Mouse (Mus musculus) T-cell, adult 2 months (primary cell): Measurements from ENCODE around the gene Snrpe.

ENCODE experiments used
- DNase-seq: peaks from one replicate; pipeline ENCODE4 v3.0.0; 2022; ENCODE audit warnings: low spot score

Gene Snrpe

DNA sequence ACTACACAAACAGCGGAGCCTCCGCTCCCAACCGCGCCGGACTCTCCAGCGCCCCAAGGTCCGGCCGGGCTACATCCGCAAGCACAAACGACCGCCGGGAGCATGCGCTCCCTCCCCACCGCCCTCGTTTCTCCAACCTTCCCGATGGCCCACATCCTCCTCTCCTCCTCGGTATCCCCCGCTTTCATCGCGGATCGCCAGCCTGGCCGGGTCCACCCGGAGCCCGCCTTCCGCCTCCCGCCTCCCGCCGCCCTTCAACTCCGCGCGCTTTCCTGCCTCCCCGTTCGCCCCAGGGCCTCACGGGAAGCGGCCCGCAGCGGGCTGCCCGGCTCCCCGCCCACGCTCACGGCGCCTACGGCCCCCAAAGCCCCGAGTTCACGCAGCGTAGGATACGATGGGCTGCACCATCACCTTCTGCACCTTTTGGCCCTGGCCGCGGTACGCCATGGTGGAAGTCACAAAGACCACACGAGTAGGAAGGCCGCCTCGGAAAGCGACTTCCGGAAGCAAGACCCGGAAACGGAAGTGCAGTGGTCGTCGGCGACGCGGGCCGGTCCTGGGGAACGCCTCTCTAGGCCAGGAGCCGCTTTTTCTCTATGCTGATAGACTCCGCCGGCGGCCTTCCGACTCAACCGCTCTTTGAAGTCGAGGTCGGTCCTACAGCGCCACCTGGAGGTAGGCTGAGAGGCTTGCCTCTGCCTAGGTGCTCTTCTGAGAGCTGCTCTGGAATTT is at the start of gene Snrpe:
TSS of gene Snrpe (minus strand) at position 521 of the 732 bp plus-strand sequence.
- peak; percentile 96 for DNase-seq

DNA sequence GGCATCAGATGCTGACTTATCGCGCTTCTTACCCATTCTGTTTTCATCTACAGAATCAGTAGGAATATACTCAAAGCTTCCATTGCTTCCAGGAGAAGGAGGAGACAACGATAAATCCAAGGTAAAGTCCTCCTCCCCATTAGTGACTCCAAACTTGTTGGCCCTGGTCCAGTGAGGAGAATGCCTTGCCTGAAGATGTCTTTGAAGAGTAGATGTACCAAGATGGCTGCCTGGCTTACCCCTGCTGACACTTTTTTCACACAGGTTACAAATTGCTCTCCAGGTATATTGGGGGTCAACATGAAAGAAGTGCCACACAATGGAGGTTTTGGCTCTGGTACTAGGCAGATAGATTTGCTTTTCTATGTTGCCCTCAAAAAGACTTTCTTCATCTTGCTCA is 48.8 kb upstream of the Snrpe start:
- no peak for DNase-seq

DNA sequence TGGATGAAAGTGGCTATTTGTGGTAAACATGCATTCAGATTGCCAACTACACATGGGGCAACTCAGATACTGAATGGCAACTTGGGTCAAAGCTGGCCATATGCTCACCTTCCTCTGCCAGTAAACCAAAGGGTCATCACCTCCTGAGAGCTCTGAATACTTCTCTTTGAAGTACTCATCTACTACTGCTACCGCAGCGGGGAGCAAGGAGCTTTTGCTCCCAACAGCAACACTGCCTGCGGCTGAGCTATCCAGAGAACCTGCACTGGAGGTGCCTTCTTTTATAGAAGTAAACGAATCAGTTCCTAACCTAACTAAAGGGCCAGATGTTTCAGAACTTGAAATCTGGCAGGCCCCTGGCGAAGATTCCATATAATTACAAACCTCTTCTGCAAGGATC is 46.7 kb upstream of the Snrpe start:
- no peak for DNase-seq

DNA sequence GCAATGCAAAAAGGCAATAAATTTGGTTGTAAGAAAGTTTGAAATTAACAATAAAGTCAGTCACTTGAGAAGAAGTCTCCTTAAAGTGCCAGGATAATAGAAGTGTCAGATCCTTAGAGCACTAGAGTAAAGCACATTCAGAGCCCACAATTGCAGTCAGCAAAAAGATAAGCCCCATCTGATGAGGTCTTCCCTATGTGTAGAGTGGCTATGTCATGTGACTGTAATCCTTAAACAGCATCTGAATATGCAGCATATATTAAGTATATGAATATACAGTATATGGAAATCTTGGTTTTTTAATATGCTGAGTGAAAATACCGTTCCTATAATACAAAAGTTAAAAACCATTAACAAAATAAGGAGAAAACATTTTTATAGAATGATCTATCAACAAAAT is 42.9 kb upstream of the Snrpe start:
- DNase-seq, result no peak

DNA sequence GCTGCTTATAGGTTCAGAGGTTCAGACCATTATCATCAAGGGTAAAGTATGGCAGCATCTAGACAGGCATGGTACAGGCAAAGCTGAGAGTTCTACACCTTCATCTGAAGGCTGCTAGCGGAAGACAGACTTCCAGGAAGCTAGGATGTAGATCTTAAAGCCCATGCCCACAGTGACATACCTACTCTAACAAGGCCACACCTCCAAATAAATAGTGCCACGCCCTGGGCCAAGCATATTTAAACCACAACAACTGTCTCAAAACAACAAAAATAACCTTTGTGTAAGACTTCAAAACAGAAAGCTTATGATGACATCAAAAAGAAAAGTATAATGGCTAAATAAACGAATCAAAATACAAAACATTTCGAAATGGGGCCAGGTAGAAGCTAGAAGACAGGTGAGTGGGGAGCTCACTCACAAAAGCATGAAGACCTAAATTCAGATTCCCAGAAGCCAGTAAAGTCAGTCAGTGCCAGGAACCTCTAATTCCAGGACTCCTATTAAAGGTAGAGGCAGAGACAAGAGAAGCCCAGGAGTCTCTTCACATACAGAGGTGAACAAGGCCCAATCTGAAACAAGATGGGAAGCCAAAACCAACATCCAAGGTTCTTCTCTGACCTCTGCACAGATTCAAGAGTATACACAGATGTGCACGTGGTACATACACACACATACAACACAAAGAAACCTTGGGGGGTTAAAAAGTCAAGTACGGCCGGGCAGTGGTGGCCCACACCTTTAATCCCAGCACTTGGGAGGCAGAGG is 40.4 kb upstream of the Snrpe start:
- DNase-seq, result no peak

DNA sequence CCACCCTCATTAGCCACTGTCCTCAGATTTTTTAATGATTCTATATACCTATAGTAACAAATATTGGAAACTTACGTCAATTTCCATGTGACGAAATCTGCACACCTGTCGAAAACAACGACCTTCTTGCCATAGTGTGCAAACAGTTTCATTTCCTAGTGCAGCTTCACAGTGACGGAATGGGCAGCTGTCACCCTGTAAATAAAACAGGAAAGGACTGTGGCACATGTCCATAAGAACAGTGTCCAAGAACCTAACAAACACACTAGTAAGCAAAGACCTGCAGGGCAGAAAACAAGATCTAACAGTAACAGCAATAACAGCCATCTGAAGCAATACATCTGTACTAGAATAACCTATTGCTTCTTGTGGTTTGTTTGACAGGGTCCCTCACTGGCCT is 35.6 kb upstream of the Snrpe start:
- no peak for DNase-seq

DNA sequence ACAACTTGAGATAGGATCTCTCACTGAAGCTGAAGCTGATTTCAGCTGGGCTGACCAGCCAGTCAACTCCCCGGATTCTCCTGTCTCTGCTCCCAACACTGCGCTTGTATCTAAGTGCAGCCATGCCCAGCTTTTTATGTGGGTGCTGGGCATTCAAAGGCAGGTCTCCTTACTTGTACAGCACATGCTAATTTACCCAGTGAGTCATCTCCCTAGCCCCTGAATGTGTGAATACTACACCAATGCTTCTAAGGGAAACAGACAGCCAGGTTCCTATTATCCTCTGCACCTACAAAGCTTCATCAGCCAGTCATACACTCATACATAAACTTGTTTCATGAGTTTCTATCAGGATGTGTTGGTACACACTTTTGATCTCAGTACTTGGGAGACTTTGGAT is 31.1 kb upstream of the Snrpe start:
- DNase-seq, result no peak

DNA sequence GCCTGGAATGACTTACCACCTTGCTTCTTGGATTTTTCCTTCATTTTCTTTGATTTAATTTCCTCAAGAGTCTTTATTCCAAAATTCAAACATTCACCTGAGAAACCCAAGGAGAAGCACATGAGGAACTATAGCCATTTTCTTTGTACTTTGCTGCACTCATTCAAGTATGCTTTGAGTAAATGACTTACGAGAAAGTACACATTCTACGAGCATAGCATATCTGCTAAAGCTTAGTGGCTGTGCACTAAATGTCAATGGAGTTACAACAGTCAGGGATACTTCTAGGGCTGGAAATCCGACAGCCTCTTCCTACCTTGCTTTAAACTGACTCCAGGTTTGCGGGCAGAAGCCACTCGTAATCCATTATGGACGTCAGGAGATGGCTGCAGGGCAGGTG is 28.4 kb upstream of the Snrpe start:
- no peak for DNase-seq

DNA sequence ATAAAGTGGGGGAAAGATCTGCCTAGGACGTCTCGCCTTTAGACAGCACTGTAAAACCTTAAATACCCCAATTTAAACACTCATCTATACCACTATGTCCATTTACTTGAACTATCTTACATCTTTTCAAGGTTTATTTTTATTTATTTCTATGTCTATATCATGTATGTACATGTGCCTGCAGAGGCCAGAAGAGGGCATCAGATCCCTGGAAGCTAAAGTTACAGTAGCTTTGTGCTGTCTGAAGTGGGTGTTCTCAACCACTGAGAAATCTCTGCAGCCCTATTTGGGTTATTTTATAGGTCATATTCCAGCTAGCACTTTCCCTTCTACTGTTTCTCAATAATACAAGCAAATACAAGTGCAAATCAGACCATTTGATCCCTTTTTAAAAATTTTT is 22.1 kb upstream of the Snrpe start:
- DNase-seq, result no peak

DNA sequence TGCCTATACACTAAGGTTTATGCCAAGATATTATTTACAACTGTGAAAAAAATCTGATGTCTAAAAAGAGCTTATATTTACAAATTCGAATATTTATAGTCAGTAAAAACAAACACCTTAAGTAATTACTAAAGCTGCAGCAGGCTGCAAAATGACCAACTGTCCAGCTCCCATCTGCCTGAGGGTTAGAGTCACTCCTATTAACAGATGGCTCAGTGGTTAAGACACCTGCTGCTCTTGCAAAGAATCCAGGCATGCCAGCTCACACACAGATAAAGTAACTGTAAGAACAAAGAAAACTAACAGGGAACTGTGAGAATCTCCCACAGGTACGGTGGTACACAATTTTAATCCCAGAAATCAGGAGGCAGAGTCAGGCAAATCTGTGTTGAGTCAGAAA is 15.0 kb upstream of the Snrpe start:
- no peak for DNase-seq

DNA sequence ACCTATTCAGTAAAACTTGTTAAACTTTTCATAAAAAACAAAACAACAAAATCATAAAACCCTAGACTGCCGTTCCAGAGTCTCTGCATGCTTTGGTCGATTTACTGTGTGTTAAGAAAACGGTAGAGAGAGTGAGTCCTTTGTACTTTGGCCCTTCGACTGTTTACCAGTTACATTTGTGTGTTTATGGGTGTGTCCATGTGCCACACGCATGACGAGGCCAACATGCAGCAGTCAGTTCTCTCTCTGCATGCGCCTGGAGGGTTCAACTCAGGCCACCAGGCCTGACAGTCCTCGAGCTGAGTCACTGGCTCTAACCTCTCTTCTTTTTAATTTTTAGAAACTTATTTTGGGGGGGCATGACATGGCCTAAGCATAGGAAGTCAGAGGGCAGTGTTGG is 8.2 kb upstream of the Snrpe start:
- DNase-seq, result no peak

DNA sequence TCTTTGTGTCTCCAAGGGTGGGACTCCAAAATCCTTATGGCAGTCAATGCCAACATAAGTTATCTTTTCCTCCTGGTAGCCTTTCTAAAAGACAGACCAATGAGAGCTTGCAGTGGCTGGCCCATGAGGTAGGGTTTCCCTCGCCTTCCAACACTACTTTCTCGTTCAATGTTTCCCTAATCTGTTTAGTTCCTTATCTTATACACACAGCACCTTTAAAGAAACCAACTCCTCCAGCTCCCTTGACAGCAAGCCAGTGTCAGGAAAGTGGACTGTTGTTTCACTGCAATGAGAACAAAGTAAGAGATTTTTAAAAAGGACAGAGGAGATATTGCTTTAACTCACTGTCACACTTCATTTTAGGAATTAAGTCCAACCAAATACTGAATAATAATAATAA is 7.8 kb upstream of the Snrpe start:
- DNase-seq, result no peak

DNA sequence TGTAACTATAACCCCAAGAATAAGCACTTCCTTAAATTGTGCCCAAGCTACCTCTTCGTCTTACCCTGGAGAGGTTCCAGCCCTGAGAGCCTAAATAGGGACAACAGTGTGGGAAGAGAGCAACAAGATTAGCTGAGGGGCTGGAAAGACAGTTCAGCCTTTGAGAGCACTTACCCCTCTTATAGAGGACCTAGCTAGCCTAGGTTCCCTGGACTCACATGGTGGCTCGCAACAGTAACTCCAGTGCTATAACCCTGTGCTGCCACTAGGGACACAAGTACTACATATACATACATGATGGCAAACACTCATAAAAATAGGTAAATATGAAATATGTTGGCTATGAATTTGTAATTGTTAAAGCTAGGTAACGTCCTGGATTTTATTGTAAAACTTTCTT is 3.7 kb upstream of the Snrpe start:
- DNase-seq, result peak; percentile 13

DNA sequence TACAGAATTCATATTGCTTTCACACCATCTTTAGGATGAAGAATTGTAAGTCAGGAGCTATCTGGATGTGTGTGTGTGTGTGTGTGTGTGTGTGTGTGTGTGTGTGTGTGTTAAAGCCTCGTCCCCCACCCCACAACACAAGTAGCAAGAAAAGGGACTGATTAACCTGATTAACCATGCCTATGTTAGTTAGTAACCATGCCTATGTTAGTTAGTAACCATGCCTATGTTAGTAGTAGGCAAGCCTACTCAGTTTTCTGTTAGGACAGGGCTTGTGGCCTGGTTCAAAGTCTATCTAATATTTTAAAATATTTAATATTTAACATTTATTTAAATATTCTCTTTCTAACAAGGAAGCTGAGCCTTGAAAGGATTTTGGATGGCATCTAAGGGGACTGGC is 1.3 kb upstream of the Snrpe start:
- DNase-seq, result no peak

DNA sequence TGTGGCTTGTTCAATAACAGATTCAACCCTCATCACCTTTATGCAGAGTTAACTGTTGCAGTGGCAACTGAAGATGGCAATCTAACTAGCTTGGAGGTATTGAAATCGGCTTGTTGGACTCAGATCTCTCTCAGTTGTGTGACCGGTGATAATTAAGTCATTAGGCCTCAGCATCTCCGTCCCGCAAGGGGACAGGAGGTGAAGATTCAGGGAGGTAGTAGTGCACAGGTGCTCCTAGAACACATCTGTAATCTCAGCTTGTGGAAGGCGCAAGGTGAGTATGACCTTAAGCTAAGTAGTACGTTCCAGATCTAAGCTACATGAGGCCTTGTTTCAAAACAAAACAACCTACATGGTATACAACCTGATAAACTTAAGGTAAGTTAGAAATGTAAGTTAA is 510 bp upstream of the Snrpe start:
- DNase-seq, result no peak

DNA sequence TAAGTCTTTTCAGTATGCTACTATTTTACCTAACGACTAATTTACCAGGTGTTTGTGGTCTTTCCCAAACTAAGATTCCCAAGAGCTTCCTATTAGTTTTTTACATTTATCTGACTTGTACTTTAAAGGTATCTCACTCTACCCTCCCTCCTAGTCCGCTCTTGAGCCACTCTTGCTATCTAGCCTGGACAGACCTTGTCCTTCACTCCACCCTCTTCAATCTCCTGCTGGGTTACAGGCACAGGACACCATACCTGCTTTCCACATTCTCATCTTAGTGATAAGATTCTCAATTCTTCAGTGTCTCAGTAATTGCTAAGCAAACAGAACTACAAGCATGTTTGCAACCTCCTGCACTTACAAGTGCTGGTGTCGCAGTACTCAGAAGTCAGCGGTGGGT is 6.9 kb downstream of the Snrpe start:
- no peak for DNase-seq

DNA sequence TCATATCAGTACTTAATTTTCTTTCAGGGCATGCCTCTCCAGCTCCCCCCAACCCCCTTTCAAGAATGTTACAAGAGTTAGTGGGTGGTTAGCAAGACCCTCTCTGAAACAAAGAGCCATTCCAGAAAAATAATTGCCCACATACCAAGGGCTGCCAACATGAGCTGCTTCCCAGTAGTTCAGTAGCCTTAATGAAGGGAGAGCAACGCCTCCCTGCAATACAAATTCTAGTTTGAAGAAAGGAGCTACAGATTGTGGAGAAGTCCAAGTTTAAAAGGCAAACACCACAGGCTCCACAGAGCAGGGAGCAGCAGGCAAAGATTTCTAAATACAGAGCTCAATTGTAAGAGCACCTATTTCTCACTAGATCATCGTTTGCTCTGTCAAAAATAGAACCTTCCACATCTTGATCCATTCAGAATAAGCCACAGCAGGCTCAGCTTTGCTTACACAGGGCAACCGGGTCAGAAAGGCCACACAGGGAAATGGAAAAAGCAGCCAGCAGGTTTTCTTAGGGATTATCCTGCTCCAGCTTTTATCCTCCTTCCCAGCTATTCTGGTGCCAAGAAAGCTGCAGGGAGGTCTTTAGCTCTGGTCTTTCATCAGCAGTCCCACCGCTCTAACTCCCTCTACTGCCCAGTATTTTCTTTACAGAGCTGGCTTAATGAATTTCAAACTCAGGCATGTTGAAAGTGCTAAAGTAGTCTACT is 13.6 kb downstream of the Snrpe start:
- no peak for DNase-seq

DNA sequence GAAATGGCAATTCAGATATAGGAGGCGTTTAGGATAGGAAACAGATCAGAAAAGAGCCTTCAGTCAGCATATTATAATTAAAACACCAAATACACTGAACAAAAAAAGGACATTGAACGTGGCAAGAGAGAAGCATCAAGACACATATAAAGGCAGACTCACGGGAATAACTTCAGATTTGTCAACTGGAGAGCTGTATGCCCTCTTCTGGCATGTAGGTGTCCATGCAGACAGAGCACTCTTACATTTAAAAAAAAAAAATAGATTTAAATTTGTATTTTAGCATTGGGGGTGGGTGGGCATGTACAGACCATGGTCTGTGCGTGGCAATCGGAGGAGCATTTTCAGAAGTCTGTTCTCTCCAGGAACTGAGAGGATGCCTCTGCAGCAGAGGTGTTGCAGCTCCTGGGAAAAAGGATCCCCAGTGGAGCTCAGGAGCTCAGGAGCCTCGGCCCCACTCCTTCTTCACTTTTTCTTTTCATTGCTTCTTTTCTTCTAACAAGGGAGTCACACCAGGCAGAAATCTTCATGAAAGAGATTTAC is 24.0 kb downstream of the Snrpe start:
- no peak for DNase-seq

DNA sequence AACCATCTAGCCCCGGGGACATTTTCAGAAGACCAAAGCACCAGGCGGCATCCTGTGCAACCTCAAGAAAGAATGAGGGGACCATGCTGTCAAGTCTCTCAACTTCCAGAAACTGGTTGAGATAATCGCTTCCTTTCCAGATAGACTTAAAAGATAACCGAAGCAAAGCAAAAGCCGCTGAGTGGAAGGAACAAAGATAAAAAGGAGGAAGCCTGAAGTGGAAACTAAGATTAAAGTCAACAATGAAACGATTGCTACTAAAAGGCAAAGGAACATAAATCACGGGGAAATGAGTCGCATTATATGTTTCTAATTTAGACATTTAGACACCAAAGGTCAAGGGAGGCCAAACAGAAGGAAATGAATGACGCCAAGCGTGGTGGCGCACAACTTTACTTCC is 38.8 kb downstream of the Snrpe start:
- DNase-seq, result peak; percentile 1
